Mouse (Mus musculus) CH12.LX (cell line): ENCODE measurements at regions not wholly inside any gene's neighbourhood (a gene's known extent, or its start where the extent isn't known, plus 50 kb on each side); places are given as distances from the start of the nearest gene placed in this dataset.

ENCODE experiments used
- DNase-seq: peaks from one replicate; pipeline ENCODE4 v3.0.0-alpha.2; 2013; ENCODE audit errors: extremely low read depth
- H3K27ac ChIP-seq: 2 replicates; pipeline ENCODE4 v1.5.1; 2012; ENCODE audit warnings: low read depth, mild to moderate bottlenecking, control low read depth, moderate library complexity; ENCODE audit not compliant: insufficient read depth
- H3K27me3 ChIP-seq: replicated peaks from 2 replicates; pipeline ENCODE3; 2012; ENCODE audit warnings: inconsistent platforms
- H3K36me3 ChIP-seq, 2 experiments: replicated peaks in 1 of 2; 2 replicates each; pipeline versions ENCODE3 to v1.6.1; 2012; ENCODE audit warnings: inconsistent platforms in 1 of 2, low read length in 1 of 2, mild to moderate bottlenecking in 1 of 2, mixed read lengths in 1 of 2, moderate library complexity in 1 of 2; ENCODE audit not compliant: control insufficient read depth in 1 of 2, insufficient read depth in 1 of 2
- H3K4me1 ChIP-seq, 2 experiments: 2 replicates each; pipeline ENCODE4 v1.6.1; 2012; ENCODE audit warnings: inconsistent platforms in 1 of 2, moderate library complexity in 1 of 2; ENCODE audit not compliant: insufficient read depth in 2 of 2, control insufficient read depth in 1 of 2
- H3K4me2 ChIP-seq: 2 replicates; pipeline ENCODE4 v1.6.1; 2012; ENCODE audit warnings: low read depth, mild to moderate bottlenecking, control low read depth; ENCODE audit not compliant: poor library complexity, insufficient read depth, severe bottlenecking
- H3K4me3 ChIP-seq, 3 experiments: fragments of 150-350 bp in 1 of 3; sonication (generic) in 1 of 3; replicated peaks in 1 of 3; 2 replicates each; pipeline versions ENCODE3 to v1.5.1; 2011 to 2012; ENCODE audit warnings: low read depth in 2 of 3, low read length in 2 of 3, mild to moderate bottlenecking in 2 of 3, moderate library complexity in 2 of 3, control low read depth in 1 of 3, improper control_type of control experiment in 1 of 3, inconsistent platforms in 1 of 3, mixed read lengths in 1 of 3; ENCODE audit not compliant: poor library complexity in 1 of 3
- H3K79me2 ChIP-seq: replicated peaks from 2 replicates; pipeline ENCODE4 v1.6.1; 2012; ENCODE audit warnings: mild to moderate bottlenecking, moderate library complexity; ENCODE audit not compliant: control insufficient read depth, poor library complexity, insufficient read depth, severe bottlenecking; ENCODE audit errors: extremely low read depth
- H3K9ac ChIP-seq: 2 replicates; pipeline ENCODE4 v1.6.1; 2012; ENCODE audit warnings: low read depth, mild to moderate bottlenecking, control low read depth, moderate library complexity; ENCODE audit not compliant: insufficient read depth
- H3K9me3 ChIP-seq: replicated peaks from 2 replicates; pipeline ENCODE3; 2012; ENCODE audit warnings: low read length, inconsistent platforms, mixed read lengths
- CHD1 ChIP-seq: IDR thresholded peaks from 2 replicates; pipeline ENCODE4 v1.6.1; 2012; ENCODE audit warnings: low read depth, low read length, improper control_type of control experiment, inconsistent platforms
- ELF1 ChIP-seq: IDR thresholded peaks from 2 replicates; pipeline ENCODE4 v1.6.1; 2014; ENCODE audit warnings: low read depth, mild to moderate bottlenecking, inconsistent platforms, low read length, improper control_type of control experiment
- EP300 ChIP-seq: IDR thresholded peaks from 2 replicates; pipeline ENCODE4 v1.6.1; 2011; ENCODE audit warnings: low read length, improper control_type of control experiment
- GABPA ChIP-seq: IDR thresholded peaks from 2 replicates; pipeline ENCODE4 v1.6.1; 2012; ENCODE audit warnings: low read depth, low read length, improper control_type of control experiment, inconsistent platforms; ENCODE audit not compliant: insufficient replicate concordance
- IRF4 ChIP-seq: IDR thresholded peaks from 2 replicates; pipeline ENCODE4 v1.6.1; 2014; ENCODE audit warnings: low read depth, mild to moderate bottlenecking, inconsistent platforms, low read length, improper control_type of control experiment
- JUN ChIP-seq: IDR thresholded peaks from 2 replicates; pipeline ENCODE4 v1.6.1; 2011; ENCODE audit warnings: low read depth, mild to moderate bottlenecking, low read length, improper control_type of control experiment, moderate library complexity; ENCODE audit not compliant: insufficient read depth
- JUND ChIP-seq: conservative IDR thresholded peaks from 2 replicates; pipeline ENCODE4 v1.6.1; 2011; ENCODE audit warnings: low read depth, low read length, improper control_type of control experiment
- KAT2A ChIP-seq: IDR thresholded peaks from 2 replicates; pipeline ENCODE4 v1.6.1; 2012; ENCODE audit warnings: low read length, improper control_type of control experiment, inconsistent platforms; ENCODE audit not compliant: insufficient replicate concordance
- MAX ChIP-seq: IDR thresholded peaks from 2 replicates; pipeline ENCODE4 v1.6.1; 2011; ENCODE audit warnings: low read length, improper control_type of control experiment
- MEF2A ChIP-seq: IDR thresholded peaks from 2 replicates; pipeline ENCODE4 v1.6.1; 2014; ENCODE audit warnings: low read depth, mild to moderate bottlenecking, inconsistent platforms, low read length, improper control_type of control experiment, borderline replicate concordance
- MXI1 ChIP-seq: IDR thresholded peaks from 2 replicates; pipeline ENCODE4 v1.6.1; 2011; ENCODE audit warnings: mild to moderate bottlenecking, low read depth, low read length, improper control_type of control experiment
- MYC ChIP-seq: IDR thresholded peaks from 2 replicates; pipeline ENCODE4 v1.6.1; 2011; ENCODE audit warnings: low read depth, mild to moderate bottlenecking, improper control_type of control experiment, low read length
- PAX5 ChIP-seq: IDR thresholded peaks from 2 replicates; pipeline ENCODE4 v1.6.1; 2012; ENCODE audit warnings: low read length, inconsistent platforms, mixed read lengths
- POLR2A ChIP-seq: IDR thresholded peaks from 2 replicates; pipeline ENCODE4 v1.6.1; 2011; ENCODE audit warnings: low read depth, mild to moderate bottlenecking, improper control_type of control experiment, low read length
- RCOR1 ChIP-seq: conservative IDR thresholded peaks from 2 replicates; pipeline ENCODE4 v1.6.1; 2012; ENCODE audit warnings: low read depth, mild to moderate bottlenecking, inconsistent platforms, low read length, improper control_type of control experiment
- SIN3A ChIP-seq: IDR thresholded peaks from 2 replicates; pipeline ENCODE4 v1.6.1; 2012; ENCODE audit warnings: low read length, improper control_type of control experiment, inconsistent platforms
- SMC3 ChIP-seq: IDR thresholded peaks from 2 replicates; pipeline ENCODE4 v1.6.1; 2011; ENCODE audit warnings: low read depth, low read length, improper control_type of control experiment
- UBTF ChIP-seq: IDR thresholded peaks from 2 replicates; pipeline ENCODE4 v1.6.1; 2012; ENCODE audit warnings: low read depth, mild to moderate bottlenecking, inconsistent platforms, low read length, improper control_type of control experiment, moderate library complexity
- USF2 ChIP-seq: conservative IDR thresholded peaks from 2 replicates; pipeline ENCODE4 v1.6.1; 2011; ENCODE audit warnings: low read depth, low read length, improper control_type of control experiment
- ZMIZ1 ChIP-seq: IDR thresholded peaks from 2 replicates; pipeline ENCODE4 v1.6.1; 2012; ENCODE audit warnings: low read depth, mild to moderate bottlenecking, inconsistent platforms, low read length, improper control_type of control experiment
- ZNF384 ChIP-seq: IDR thresholded peaks from 2 replicates; pipeline ENCODE4 v1.6.1; 2012; ENCODE audit warnings: low read depth, low read length, improper control_type of control experiment, inconsistent platforms
- dilution Hi-C: fragments of 300-500 bp; cut with MboI; formaldehyde crosslinking; loops from 2 replicates; pipeline ENCODE4 v1.14.3; 2020; ENCODE audit warnings: low sequenced_read_pairs; ENCODE audit not compliant: extremely low pct_unique_long_range_greater_than_20kb, extremely low pct_ligation_motif_present
- in situ Hi-C: fragments of 300-500 bp; cut with MboI; formaldehyde crosslinking; loops from 3 replicates; pipeline ENCODE4 v1.14.3; 2019; ENCODE audit warnings: low sequenced_read_pairs, low pct_ligation_motif_present, low pct_unique_long_range_greater_than_20kb, mixed read lengths

GRCm38 (mm10) chr19:34406710-34407109 lies 68.3 kb downstream of the Ch25h start:
- H3K4me1 ChIP-seq, result no peaks in the 10 kb centered on the region
- in situ Hi-C loops, result no loop called here
- H3K4me3 ChIP-seq, result no peak overlapping the region
- no peak overlapping the region for H3K9ac ChIP-seq
- no peak overlapping the region for H3K4me2 ChIP-seq
- no peaks in the 10 kb centered on the region for H3K9me3 ChIP-seq
- dilution Hi-C loops, result no loop called here
- H3K36me3 ChIP-seq, result no peaks in the 10 kb centered on the region
- H3K79me2 ChIP-seq, result no peaks in the 10 kb centered on the region
- H3K27me3 ChIP-seq, result no peaks in the 10 kb centered on the region
- no peak for DNase-seq
- no peak overlapping the region for H3K27ac ChIP-seq
- TF ChIP-seq MEF2A (no peak), CHD1 (no peak), ZMIZ1 (no peak), POLR2A (no peak), SIN3A (no peak), JUND (no peak), MAX (no peak), GABPA (no peak), UBTF (no peak), ZNF384 (no peak), MYC (no peak), IRF4 (no peak), USF2 (no peak), SMC3 (no peak), JUN (no peak), MXI1 (no peak), EP300 (no peak), KAT2A (no peak), RCOR1 (no peak), ELF1 (no peak)

GRCm38 (mm10) chr19:34396276-34396675 lies 78.7 kb downstream of the Ch25h start:
- Histone ChIP-seq H3K79me2 (no peaks in the 10 kb centered on the region), H3K36me3 (no peaks in the 10 kb centered on the region), H3K4me3 (no peak overlapping the region), H3K9ac (no peak overlapping the region), H3K4me2 (no peak overlapping the region), H3K4me1 (no peaks in the 10 kb centered on the region; a peak in 1 of 4 replicates), H3K9me3 (no peaks in the 10 kb centered on the region), H3K27me3 (no peaks in the 10 kb centered on the region), H3K27ac (no peak overlapping the region)
- DNase-seq, result no peak
- no peak for TF ChIP-seq PAX5
- TF ChIP-seq ELF1, result no peak
- TF ChIP-seq MAX, result no peak
- no peak for TF ChIP-seq EP300
- no peak for TF ChIP-seq MXI1
- no peak for TF ChIP-seq CHD1
- no peak for TF ChIP-seq JUND
- in situ Hi-C loops (no loop called here), dilution Hi-C loops (no loop called here)
